Mouse (Mus musculus) large intestine, adult 2 months (tissue): Measurements from ENCODE around the gene Atf2. TPM values are rescaled to one million over a fixed set of nuclear protein-coding genes. Genes with fewer than 3 reads are reported as not detected.

ENCODE experiments used
- DNase-seq: peaks from one replicate; pipeline ENCODE4 v3.0.0-alpha.2; 2012; ENCODE audit warnings: low read depth, low spot score
- WGBS: fragments of 180-500 bp; shearing (Covaris S2); methylation state at CpG from one replicate; pipeline ENCODE4 v1.1.7; 2018; 5-methylcytosine and 5-hydroxymethylcytosine counted together
- polyA plus RNA-seq: library from polyadenylated mRNA; depleted of rRNA; stranded (reverse); fragments of >200 nt; gene quantifications from 2 replicates; pipeline ENCODE4 v1.2.3, GENCODE M21; 2012; rRNA removed

Atf2 gene
- polyA plus RNA-seq, 1 experiment: 7.3 TPM

GRCm38 (mm10) chr2:73779796-73780195 is 112.6 kb downstream of the Atf2 start:
- DNase-seq: no peak
- 50% methylated on average over 7 of the region's 7 CpGs for WGBS

- 80% methylated on average over 4 of the region's 4 CpGs for WGBS
Observed at GRCm38 (mm10) chr2:73779016-73779595, 113.3 kb downstream of the Atf2 start.

GRCm38 (mm10) chr2:73776936-73777335 is 115.5 kb downstream of the Atf2 start:
- 47% methylated on average over 4 of the region's 4 CpGs for WGBS
- DNase-seq: no peak

More at GRCm38 (mm10) chr2:73779016-73779595, 113.3 kb downstream of the Atf2 start:
- no peak for DNase-seq

GRCm38 (mm10) chr2:73775683-73776310 is 116.6 kb downstream of the Atf2 start:
- DNase-seq: no peak
- 3% methylated on average over 22 of the region's 22 CpGs for WGBS

- DNase-seq: no peak
- WGBS: 1% methylated on average over 126 of the region's 131 CpGs
Observed at GRCm38 (mm10) chr2:73774786-73775682, 117.4 kb downstream of the Atf2 start, which contains the start of gene Chn1. TSS of gene Chn1 (minus strand) at chr2:73775346.

GRCm38 (mm10) chr2:73772945-73773344 is 119.5 kb downstream of the Atf2 start:
- DNase-seq: no peak
- 40% methylated on average over 1 of the region's 1 CpGs for WGBS

GRCm38 (mm10) chr2:73768669-73769068 is 123.8 kb downstream of the Atf2 start:
- WGBS: 80% methylated on average over 4 of the region's 4 CpGs

More at GRCm38 (mm10) chr2:73768669-73769068, 123.8 kb downstream of the Atf2 start:
- DNase-seq: no peak

Other genes with a start within 250 kb of the Atf2 start
- 4.7 and 5.5 TPM in 2 replicates for gene Chn1, start 117.3 kb downstream of the Atf2 start, polyA plus RNA-seq
- 1,108 and 1,172 TPM in 2 replicates for gene Atp5g3, start 18.7 kb upstream of the Atf2 start, polyA plus RNA-seq